Comparison of ENCODE assay signal across 18 mouse cellular contexts in genomic region chr8:116320014-116320680, GRCm38 (mm10).
"Had no signal": no experiment of that assay in that cellular context is flagged by ENCODE, and none has a peak within 500 bp of the region (broad histone marks: within the 10 kb centered on the region; RNA-seq: fewer than 3 reads in every experiment).

No protein-coding gene starts in this region.

- H3K27me3 ChIP-seq: lung, embryonic 15.5 days; megakaryocyte, embryonic 14.5 days; midbrain, embryonic 13.5 days; midbrain, embryonic 15.5 days; neural tube, embryonic 12.5 days; stomach, embryonic 15.5 days had no signal

- H3K27ac ChIP-seq: lung, embryonic 15.5 days; macrophage; midbrain, embryonic 13.5 days; midbrain, embryonic 15.5 days; neural tube, embryonic 12.5 days; stomach, embryonic 15.5 days; stomach, postnatal 0 days had no signal

- H3K9ac ChIP-seq: liver, postnatal 0 days; lung, embryonic 15.5 days; midbrain, embryonic 13.5 days; midbrain, embryonic 15.5 days; neural tube, embryonic 12.5 days; stomach, embryonic 15.5 days had no signal

- H3K4me2 ChIP-seq: lung, embryonic 15.5 days; midbrain, embryonic 11.5 days; midbrain, embryonic 13.5 days; midbrain, embryonic 15.5 days; neural tube, embryonic 12.5 days; stomach, embryonic 15.5 days had no signal

- DNase-seq: liver, postnatal 0 days; lung, adult 2 months; lung, postnatal 14 days; lung, postnatal 36 days; right cerebral cortex, postnatal 14 days; thymus, adult 2 months; thymus, postnatal 25 days; thymus, postnatal 4 days had no signal

- H3K36me3 ChIP-seq: lung, embryonic 15.5 days; midbrain, embryonic 13.5 days; midbrain, embryonic 15.5 days; neural tube, embryonic 12.5 days; stomach, embryonic 15.5 days had no signal

- ATAC-seq: liver, postnatal 0 days; lung, postnatal 0 days; midbrain, embryonic 13.5 days; midbrain, embryonic 15.5 days had no signal

- H3K9me3 ChIP-seq: lung, embryonic 15.5 days; midbrain, embryonic 13.5 days; midbrain, embryonic 15.5 days; neural tube, embryonic 12.5 days; stomach, embryonic 15.5 days had no signal

- H3K4me1 ChIP-seq: lung, embryonic 15.5 days; megakaryocyte, embryonic 14.5 days; stomach, embryonic 15.5 days had no signal

- H3K4me3 ChIP-seq: lung, embryonic 15.5 days; megakaryocyte, embryonic 14.5 days; midbrain, embryonic 13.5 days; midbrain, embryonic 15.5 days; neural tube, embryonic 12.5 days; stomach, embryonic 15.5 days had no signal
